Mouse (Mus musculus): Measurements from ENCODE around the gene Gm813.

DNA sequence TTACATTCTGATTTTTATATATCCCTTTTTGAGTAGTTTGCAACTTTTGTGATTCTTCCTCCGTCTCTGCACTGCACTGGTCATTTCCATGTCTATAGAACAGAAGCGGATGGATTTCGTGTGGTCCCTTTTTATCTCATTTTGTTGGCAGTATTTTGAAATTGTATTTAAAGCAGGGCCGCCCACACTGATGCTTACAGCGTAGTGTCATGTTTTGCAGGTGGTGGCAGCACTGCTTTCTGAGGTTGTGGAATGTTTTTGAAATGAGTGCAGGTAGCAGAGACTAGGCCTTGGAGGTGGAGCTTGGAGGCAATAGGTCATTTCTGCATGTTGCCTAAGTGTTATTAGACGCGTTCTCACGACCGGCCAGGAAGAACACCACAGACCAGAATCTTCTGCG is 33.2 kb upstream of the Gm813 start:
- TF ChIP-seq POLR2A (IDR thresholded peaks at IDR 0.05; ENCODE audit: control insufficient read depth, extremely low read depth, insufficient read depth, low read length, poor library complexity) = no peak
- TF ChIP-seq CTCF (IDR thresholded peaks at IDR 0.05; ENCODE audit: borderline replicate concordance, control insufficient read depth, extremely low read depth, insufficient read depth, low read length, poor library complexity) = no peak

All from thymus, adult 2 months (tissue).